Mouse (Mus musculus) embryonic facial prominence, embryonic 13.5 days (tissue): Measurements from ENCODE around the gene Tnks2. TPM values are rescaled to one million over a fixed set of nuclear protein-coding genes. Genes with fewer than 3 reads are reported as not detected.

Source experiments
- ATAC-seq: fragments of 200-750 bp; cut with Nextera tagmentation; 2 replicates; pipeline ENCODE4 v1.8.0; 2017; ENCODE audit warnings: low read depth; ENCODE audit not compliant: insufficient number of reproducible peaks, insufficient read depth, low FRiP score, low TSS enrichment
- H3K27ac ChIP-seq: fragments of 300-500 bp; sonication (generic); 2 replicates; pipeline ENCODE4 v1.5.1; 2015; ENCODE audit warnings: moderate library complexity, mild to moderate bottlenecking, inconsistent platforms
- H3K27me3 ChIP-seq: fragments of 300-500 bp; sonication (generic); 2 replicates; pipeline ENCODE4 v1.6.1; 2015; ENCODE audit warnings: mild to moderate bottlenecking, inconsistent platforms
- H3K36me3 ChIP-seq: fragments of 300-500 bp; sonication (generic); 2 replicates; pipeline ENCODE4 v1.6.1; 2015; ENCODE audit warnings: mild to moderate bottlenecking, inconsistent platforms
- H3K4me1 ChIP-seq: fragments of 300-500 bp; sonication (generic); 2 replicates; pipeline ENCODE4 v1.6.1; 2015; ENCODE audit warnings: inconsistent platforms
- H3K4me2 ChIP-seq: fragments of 300-500 bp; sonication (generic); 2 replicates; pipeline ENCODE4 v1.6.1; 2015; ENCODE audit warnings: moderate library complexity, mild to moderate bottlenecking, inconsistent platforms
- H3K4me3 ChIP-seq: fragments of 300-500 bp; sonication (generic); 2 replicates; pipeline ENCODE4 v1.5.1; 2015; ENCODE audit warnings: mild to moderate bottlenecking, inconsistent platforms
- H3K9ac ChIP-seq: fragments of 300-500 bp; sonication (generic); 2 replicates; pipeline ENCODE4 v1.6.1; 2015; ENCODE audit warnings: mild to moderate bottlenecking, inconsistent platforms
- H3K9me3 ChIP-seq: fragments of 300-500 bp; sonication (generic); 2 replicates; pipeline ENCODE4 v1.6.1; 2016; ENCODE audit warnings: inconsistent platforms
- WGBS: fragments of 180-500 bp; shearing (Covaris S2); methylation state at CpG from one replicate; pipeline ENCODE4 v1.1.7; 2015; ENCODE audit warnings: mixed read lengths; 5-methylcytosine and 5-hydroxymethylcytosine counted together
- polyA plus RNA-seq: library from polyadenylated mRNA; unstranded; fragments of >200 nt; fragmentation: Nextera tagmentation; extraction: Ambion mirVana; gene quantifications from 2 replicates; pipeline ENCODE4 v1.2.1, GENCODE M21; 2015

Gene Tnks2
- polyA plus RNA-seq, 1 experiment from 2014 or later, result 46.3 TPM

DNA sequence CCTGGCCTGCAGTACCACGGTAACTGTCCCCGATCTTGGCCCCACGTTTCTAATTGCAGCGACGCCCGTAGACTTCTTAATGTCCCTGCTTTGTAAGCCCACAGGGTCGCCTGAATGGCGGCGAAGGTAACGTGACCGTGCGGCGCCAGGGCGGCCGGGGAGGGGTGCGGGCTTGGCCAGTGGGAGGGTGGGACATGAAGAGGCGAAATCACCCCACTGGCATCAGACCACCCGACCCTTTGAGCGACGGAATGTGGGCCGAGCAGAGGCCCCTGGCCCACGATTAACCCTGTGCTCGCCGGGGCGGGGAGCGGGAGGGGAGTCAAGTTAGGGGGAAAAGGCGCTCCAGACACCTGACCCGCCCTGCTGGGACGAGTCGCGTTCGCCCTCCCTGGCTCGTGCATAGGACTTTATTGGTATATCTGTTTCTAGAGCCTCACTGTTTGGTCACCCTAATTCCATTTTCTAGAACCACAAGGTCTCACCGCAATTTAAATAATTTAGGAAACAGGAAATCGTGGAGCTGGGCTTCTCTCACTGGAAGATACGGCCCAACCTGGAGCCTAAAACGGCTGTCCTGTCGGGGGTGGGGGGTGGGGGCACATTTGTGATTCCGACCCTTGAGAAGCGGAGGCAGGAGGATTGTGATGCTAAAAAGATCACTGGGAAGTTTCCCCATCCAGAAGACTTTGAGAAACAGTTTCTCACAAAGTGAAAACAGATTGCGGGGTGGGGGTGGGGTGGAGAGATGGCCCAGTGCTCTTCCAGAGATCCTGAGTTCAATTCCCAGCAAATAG, 70.4 kb downstream of the Tnks2 start:
- Histone ChIP-seq H3K9me3 (no peaks in the 10 kb centered on the region), H3K4me2 (peak overlapping the region; percentile 84), H3K9ac (peak overlapping the region; percentile 80), H3K36me3 (no peaks in the 10 kb centered on the region), H3K27ac (no peak overlapping the region), H3K4me1 (peaks cover 5% of the 10 kb centered on the region; the same call in 1 of the 2 replicates), H3K4me3 (peak overlapping the region; percentile 58), H3K27me3 (no peaks in the 10 kb centered on the region)
- WGBS, result 1% methylated on average over 41 of the region's 41 CpGs
- ATAC-seq, result peak; percentile 63; the same call in 1 of the 2 replicates

DNA sequence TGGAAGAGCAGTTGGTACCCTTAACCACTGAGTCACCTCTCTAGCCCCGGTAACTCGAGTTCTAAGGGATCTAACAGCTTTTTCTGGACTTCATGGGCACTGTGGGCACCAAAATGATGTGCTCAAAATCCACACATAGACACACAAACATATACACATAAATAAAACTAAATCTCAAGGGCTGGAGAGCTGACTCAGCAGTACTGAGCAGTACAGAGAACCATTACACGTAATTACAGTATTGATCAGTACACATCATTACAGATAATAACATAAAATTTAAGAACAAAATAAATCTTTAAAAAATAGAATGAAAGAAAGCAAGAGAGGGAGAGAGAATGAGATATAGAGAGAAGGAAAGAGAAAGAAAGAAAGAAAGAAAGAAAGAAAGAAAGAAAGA, 75.1 kb downstream of the Tnks2 start:
- no peaks in the 10 kb centered on the region for H3K9me3 ChIP-seq
- no peaks in the 10 kb centered on the region for H3K27me3 ChIP-seq
- no peak overlapping the region for H3K9ac ChIP-seq
- peaks cover 11% of the 10 kb centered on the region; the same call in 1 of the 2 replicates for H3K4me1 ChIP-seq
- H3K36me3 ChIP-seq, result no peaks in the 10 kb centered on the region
- no peak overlapping the region for H3K27ac ChIP-seq
- no peak overlapping the region for H3K4me3 ChIP-seq
- H3K4me2 ChIP-seq, result no peak overlapping the region
- no peak for ATAC-seq
- 83% methylated on average over 3 of the region's 3 CpGs for WGBS

DNA sequence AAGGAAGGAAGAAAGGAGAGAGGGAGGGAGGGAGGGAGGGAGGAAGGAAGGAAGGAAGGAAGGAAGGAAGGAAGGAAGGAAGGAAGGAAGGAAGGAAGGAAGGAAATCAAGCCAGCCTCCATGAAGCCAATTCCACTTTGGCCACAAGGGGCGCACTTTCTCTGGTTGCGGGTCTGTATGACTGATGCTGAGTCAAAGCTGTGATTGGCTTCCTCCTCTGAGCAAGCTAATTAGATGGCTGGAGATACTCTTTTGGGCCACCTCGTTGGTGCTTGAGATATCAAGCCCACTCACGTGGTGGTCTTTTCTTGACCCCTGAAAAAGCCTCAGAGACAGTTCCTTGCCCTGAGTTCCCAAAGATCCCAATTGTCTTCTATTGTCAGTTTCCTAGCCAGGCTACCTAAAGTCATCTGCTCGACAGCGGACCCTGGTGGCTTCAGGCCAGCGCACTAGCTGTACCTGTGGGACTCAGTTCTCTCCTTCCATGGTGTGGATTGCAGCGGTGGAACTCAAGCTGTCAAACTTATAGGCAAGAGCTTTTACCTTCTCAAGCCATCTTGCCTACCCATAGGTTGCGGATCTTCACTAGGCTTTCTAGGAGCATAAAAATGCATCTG, 75.8 kb downstream of the Tnks2 start:
- no peak overlapping the region for H3K9ac ChIP-seq
- H3K27ac ChIP-seq, result no peak overlapping the region
- 25% methylated on average over 9 of the region's 9 CpGs for WGBS

DNA sequence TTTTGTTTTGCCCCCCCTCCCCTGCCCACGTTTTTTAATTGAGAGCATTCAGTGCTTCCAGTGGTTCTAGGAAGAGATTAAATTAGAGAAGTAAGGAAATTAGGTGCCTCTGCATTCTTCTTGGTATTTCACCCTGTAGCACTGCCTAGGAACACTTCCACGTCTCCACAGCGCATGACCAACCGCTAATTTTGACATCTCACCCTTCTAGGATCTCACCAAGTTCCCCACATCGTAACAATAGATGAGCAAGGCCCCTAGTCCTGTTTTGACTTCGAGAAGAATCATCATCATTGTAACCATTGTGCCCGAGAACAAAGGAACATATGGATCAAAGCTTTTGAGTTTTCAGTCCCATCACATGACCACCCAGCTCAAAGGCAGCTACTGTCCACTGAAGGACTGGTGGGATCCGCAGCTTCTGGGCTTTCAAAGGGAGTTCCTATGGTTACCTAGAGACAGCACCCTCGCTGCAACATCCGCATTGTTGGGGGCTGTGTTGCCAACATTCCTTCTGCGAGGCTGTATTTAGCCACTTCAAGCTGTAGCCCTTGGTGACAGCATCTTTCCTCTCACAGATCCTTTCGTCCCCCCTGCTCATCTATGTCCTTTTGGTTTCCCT, 76.5 kb downstream of the Tnks2 start:
- Histone ChIP-seq H3K4me1 (0 out of 2 replicates have a peak, but pooled peaks cover 6% of the 10 kb centered on the region), H3K4me2 (no peak overlapping the region), H3K36me3 (no peaks in the 10 kb centered on the region), H3K9ac (no peak overlapping the region), H3K27me3 (no peaks in the 10 kb centered on the region), H3K9me3 (no peaks in the 10 kb centered on the region), H3K4me3 (no peak overlapping the region), H3K27ac (no peak overlapping the region)
- WGBS, result 37% methylated on average over 12 of the region's 12 CpGs
- ATAC-seq, result no peak

More for the DNA sequence above, 75.8 kb downstream of the Tnks2 start:
- H3K4me2 ChIP-seq, result no peak overlapping the region
- no peaks in the 10 kb centered on the region for H3K27me3 ChIP-seq
- H3K4me1 ChIP-seq, result 0 out of 2 replicates have a peak, but pooled peaks cover 7% of the 10 kb centered on the region
- no peaks in the 10 kb centered on the region for H3K36me3 ChIP-seq
- no peak for ATAC-seq
- no peaks in the 10 kb centered on the region for H3K9me3 ChIP-seq
- H3K4me3 ChIP-seq, result no peak overlapping the region

DNA sequence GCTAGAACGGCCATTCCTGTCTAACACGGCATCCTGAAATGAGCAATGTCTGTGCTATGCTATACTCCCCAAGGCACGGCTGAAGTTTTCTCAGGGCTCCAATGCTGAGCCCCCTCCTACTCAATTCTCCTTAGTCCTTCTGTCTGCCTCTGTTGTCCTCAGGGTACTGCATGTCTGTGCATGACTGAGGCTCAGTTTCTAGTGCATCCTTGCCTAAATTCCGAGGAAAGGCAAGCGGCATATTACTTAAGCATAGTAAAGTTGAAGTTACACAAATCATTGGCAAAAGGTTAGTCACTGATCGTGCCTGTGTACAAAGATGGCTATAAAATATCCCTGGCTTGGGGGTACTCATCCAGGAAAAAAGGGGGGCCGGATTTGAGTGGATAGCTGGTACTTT, 79.0 kb downstream of the Tnks2 start:
- no peak for ATAC-seq
- no peaks in the 10 kb centered on the region for H3K36me3 ChIP-seq
- no peaks in the 10 kb centered on the region for H3K27me3 ChIP-seq
- 69% methylated on average over 7 of the region's 7 CpGs for whole genome bisulfite sequencing
- H3K4me3 ChIP-seq, result no peak overlapping the region
- 0 out of 2 replicates have a peak, but pooled peaks cover 6% of the 10 kb centered on the region for H3K4me1 ChIP-seq
- no peak overlapping the region for H3K4me2 ChIP-seq
- no peak overlapping the region for H3K27ac ChIP-seq
- H3K9me3 ChIP-seq, result no peaks in the 10 kb centered on the region
- no peak overlapping the region for H3K9ac ChIP-seq

DNA sequence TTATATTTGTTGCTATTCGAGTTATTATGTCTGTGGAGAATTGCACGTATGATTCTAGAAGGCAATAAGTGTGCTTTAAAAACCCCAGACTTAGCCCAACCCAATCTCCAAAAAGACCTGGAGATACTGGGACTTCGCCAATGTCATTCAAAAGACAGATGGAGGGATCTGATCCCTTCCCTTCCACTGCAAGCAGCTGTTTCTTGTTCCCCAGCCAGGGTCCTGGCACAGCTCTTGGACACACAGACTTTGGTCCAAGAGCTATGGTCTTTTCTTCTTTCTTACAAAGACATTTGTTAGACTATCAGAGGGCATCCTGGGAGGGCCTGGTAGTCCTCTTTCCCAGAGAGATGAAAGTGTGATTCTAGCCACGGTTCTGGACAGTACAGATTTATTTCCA, 82.2 kb downstream of the Tnks2 start:
- no peak overlapping the region for H3K27ac ChIP-seq
- no peak for ATAC-seq
- H3K36me3 ChIP-seq, result no peaks in the 10 kb centered on the region
- no peaks in the 10 kb centered on the region for H3K9me3 ChIP-seq
- peaks cover 12% of the 10 kb centered on the region; the same call in 1 of the 2 replicates for H3K4me1 ChIP-seq
- no peak overlapping the region for H3K4me3 ChIP-seq
- H3K9ac ChIP-seq, result no peak overlapping the region
- H3K27me3 ChIP-seq, result no peaks in the 10 kb centered on the region
- 83% methylated on average over 4 of the region's 4 CpGs for WGBS
- no peak overlapping the region for H3K4me2 ChIP-seq

DNA sequence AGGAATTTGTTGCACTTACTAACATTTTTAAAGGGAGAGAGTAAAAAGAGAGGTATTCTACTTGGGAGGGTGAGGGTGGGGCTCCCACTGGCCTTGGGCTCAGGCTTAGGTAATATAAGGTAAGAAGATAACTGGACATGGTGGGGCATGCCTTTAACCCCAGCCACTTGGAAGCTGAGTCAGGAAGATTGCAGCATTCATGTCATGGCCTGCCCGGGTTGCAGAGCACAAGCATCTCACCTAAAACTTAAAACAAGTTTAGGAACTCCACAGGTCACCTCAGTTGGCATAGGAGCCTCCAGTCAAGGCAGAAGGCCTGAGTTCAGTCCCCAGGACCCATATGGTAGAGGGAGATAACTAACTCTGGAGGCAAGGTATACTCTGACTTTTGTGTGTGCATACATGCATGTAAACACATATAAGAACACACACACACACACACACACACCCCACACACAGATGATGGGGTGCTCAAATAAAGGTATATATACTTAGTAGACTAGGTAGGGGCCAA, 82.9 kb downstream of the Tnks2 start:
- Histone ChIP-seq H3K9me3 (no peaks in the 10 kb centered on the region), H3K27me3 (no peaks in the 10 kb centered on the region), H3K27ac (no peak overlapping the region), H3K4me1 (peaks cover 12% of the 10 kb centered on the region; the same call in 1 of the 2 replicates), H3K4me2 (no peak overlapping the region), H3K9ac (no peak overlapping the region), H3K4me3 (no peak overlapping the region), H3K36me3 (no peaks in the 10 kb centered on the region)
- 84% methylated on average over 1 of the region's 1 CpGs for WGBS
- no peak for ATAC-seq

DNA sequence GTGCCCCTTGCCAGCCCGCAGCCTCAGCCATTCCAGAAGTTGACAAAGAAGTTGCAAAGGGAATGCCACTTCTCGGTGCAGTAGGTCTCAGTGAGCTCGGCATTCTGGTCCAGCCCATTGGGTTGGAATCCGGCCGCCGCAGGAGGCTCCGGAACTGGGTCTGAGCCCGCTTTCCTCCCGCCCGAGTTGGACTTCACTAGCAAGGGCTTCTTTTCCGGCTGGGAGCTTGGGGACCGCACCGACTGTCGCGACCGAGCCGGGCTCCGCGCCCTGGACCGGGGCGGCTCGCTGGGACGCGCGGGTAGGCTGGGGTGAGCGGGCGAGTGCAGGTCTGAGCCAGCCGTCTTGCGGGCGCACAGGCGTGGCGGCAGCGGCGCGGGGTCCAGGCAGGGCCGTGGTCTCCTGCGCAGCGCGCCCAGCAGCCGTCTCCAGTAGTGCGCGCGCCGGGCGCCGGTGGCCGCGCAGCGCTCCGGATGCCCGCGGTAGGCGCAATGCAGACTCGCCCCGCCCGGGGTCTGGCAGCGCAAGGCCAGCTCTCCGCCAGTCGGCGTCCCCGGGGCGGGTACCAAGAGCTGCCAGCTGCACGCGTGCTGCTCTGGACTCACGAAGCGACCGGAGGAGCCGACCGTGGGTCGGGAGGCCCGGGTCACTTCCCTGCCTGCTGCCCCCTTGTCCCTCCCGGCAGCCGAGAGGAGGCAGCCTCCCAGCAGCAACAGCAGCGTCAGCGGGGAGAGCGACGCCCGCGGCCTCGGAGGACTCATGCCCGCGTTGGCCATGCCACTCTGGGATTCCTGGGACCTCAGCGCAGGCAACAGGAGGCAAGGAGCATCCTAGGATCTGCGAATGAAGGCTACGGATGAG, 84.6 kb downstream of the Tnks2 start:
- Histone ChIP-seq H3K36me3 (no peaks in the 10 kb centered on the region), H3K9ac (peak overlapping the region; percentile 91), H3K27ac (peak overlapping the region; percentile 93), H3K27me3 (no peaks in the 10 kb centered on the region), H3K9me3 (no peaks in the 10 kb centered on the region), H3K4me1 (peaks cover 5% of the 10 kb centered on the region; the same call in 1 of the 2 replicates), H3K4me2 (peak overlapping the region; percentile 76), H3K4me3 (peak overlapping the region; percentile 89)
- peak; percentile 87 for ATAC-seq
- under 1% methylated on average over 85 of the region's 85 CpGs for WGBS

DNA sequence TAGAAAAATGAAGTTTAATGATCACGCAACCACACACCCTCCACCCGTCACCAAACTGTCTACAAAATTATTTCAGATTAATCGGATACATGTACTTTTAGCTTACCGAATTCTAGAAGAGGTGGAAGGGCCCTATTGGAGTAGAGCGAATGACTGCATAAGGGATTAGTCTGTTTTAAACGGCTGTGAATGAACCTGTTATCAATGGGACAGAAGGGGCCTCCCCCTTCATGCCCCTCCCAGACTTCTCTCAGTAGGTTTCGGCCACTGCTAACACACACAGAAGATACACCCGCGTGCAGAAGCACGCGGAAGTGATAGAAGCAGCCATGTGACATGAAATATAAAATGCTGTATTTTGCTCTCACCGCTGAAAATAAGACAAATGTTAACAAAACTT, 85.4 kb downstream of the Tnks2 start, which contains the start of gene Fgfbp3:
Gene Fgfbp3 (minus strand): TSS at position 150 of the 400 bp plus-strand sequence.
- H3K36me3 ChIP-seq, result no peaks in the 10 kb centered on the region
- H3K9ac ChIP-seq, result peak within 1 kb of the TSS; percentile 91
- no peak for ATAC-seq
- H3K4me3 ChIP-seq, result peak within 1 kb of the TSS; percentile 89
- WGBS, result 9% methylated on average over 12 of the region's 12 CpGs
- H3K27ac ChIP-seq, result peak within 1 kb of the TSS; percentile 93
- no peaks in the 10 kb centered on the region for H3K27me3 ChIP-seq
- peaks cover 5% of the 10 kb centered on the region; the same call in 1 of the 2 replicates for H3K4me1 ChIP-seq
- peak within 1 kb of the TSS; percentile 76 for H3K4me2 ChIP-seq
- no peaks in the 10 kb centered on the region for H3K9me3 ChIP-seq

DNA sequence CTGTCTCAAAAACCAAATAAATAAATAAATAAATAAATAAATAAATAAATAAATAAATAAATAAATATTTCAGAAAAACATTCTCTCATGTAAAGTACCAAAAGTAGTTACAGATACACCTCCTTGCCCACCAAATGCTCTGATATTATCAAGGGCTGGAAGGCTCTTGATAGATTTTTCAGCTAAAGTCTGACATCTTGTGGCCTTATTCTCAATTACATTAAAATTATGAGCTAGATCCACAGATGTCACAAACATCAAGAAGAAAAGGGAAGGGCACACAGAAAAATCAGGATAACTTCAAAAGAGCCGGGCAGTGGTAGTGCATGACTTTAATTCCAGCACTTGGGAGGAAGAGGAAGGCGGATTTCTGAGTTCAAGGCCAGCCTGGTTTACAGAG, 88.0 kb downstream of the Tnks2 start:
- H3K4me1 ChIP-seq, result peaks cover 13% of the 10 kb centered on the region
- no peak for ATAC-seq
- no peak overlapping the region for H3K4me3 ChIP-seq
- no peak overlapping the region for H3K9ac ChIP-seq
- H3K36me3 ChIP-seq, result no peaks in the 10 kb centered on the region
- no peak overlapping the region for H3K27ac ChIP-seq
- H3K4me2 ChIP-seq, result no peak overlapping the region
- 26% methylated on average over 2 of the region's 2 CpGs for WGBS
- no peaks in the 10 kb centered on the region for H3K9me3 ChIP-seq
- H3K27me3 ChIP-seq, result no peaks in the 10 kb centered on the region

DNA sequence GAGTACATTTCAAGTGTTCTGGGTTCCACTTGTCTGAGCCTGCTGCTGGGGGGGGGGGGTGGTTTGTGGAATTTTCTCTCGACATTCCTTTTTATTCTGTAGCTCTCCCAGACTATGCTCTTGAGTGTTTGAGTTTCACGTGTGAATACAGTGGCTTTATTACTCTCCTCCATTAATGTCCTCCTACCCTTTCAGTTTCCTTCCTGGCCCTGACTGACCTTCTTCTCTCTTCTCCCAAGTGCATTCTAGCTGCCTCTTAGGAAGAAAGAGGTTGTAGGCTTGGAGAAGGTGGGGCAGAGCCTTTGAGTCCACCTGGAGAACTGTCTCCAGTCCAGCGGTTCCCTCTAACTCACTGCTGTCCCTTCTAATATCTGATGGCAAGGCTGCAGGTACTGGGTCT, 88.9 kb downstream of the Tnks2 start:
- Histone ChIP-seq H3K27me3 (no peaks in the 10 kb centered on the region), H3K4me3 (no peak overlapping the region), H3K9ac (no peak overlapping the region), H3K4me2 (no peak overlapping the region), H3K4me1 (peaks cover 21% of the 10 kb centered on the region), H3K36me3 (no peaks in the 10 kb centered on the region), H3K9me3 (no peaks in the 10 kb centered on the region), H3K27ac (no peak overlapping the region)
- ATAC-seq, result no peak
- 54% methylated on average over 3 of the region's 3 CpGs for whole genome bisulfite sequencing
